ENCODE assay signal across 8 mouse cellular contexts in the genomic region with DNA sequence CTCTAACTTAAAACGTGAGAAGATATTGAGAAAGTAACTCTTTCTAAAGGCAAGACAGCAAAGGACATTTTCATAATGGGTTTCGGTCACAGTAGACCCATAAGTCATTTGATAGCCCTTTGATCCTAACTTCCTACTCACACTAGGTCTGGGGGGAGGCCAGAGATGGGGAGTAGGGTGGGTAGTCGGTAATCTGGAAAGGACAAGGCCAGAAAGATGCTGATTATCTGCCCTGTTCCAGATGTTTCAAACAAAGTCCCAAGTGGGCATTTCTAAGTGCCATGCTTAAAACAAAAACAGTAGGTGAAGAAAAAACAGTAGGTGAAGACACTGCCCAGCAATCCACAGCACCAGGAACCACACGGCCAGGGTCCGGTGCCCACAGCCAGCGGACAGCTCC. TPM values are rescaled to one million over a fixed set of nuclear protein-coding genes. Genes with fewer than 3 reads are reported as not detected.
DNase-seq lines count a peak whose midpoint lies in the region; ATAC-seq and TF ChIP-seq lines count a peak whose summit lies in the region.

No protein-coding gene starts in this region.

- no peaks in the 10 kb centered on the region for H3K36me3 ChIP-seq in heart, embryonic 16.5 days (ENCODE audit: control insufficient read depth, insufficient read depth)
- no peaks in the 10 kb centered on the region for H3K36me3 ChIP-seq in hindbrain, embryonic 15.5 days
- no peaks in the 10 kb centered on the region for H3K36me3 ChIP-seq in midbrain, embryonic 13.5 days

- peak overlapping the region; percentile 90 for H3K4me3 ChIP-seq in heart, embryonic 16.5 days (ENCODE audit: low read length)
- H3K4me3 ChIP-seq in bone marrow macrophage, adult 2 months (ENCODE audit: insufficient read depth, low read length), result peak overlapping the region; percentile 99
- peak overlapping the region; percentile 92 for H3K4me3 ChIP-seq in hindbrain, embryonic 15.5 days
- H3K4me3 ChIP-seq in midbrain, embryonic 13.5 days (replicated peaks), result peak overlapping the region; percentile 73

- H3K9ac ChIP-seq in heart, embryonic 16.5 days (ENCODE audit: low read length), result peak overlapping the region; percentile 90
- H3K9ac ChIP-seq in hindbrain, embryonic 15.5 days, result peak overlapping the region; percentile 86
- H3K9ac ChIP-seq in midbrain, embryonic 13.5 days (replicated peaks), result peak overlapping the region; percentile 84

- no peak for DNase-seq in heart, postnatal 36 days
- no peak for DNase-seq in thymus, adult 18-20 months
- DNase-seq in gastrocnemius, adult 8-10 months (ENCODE audit: low spot score in 2 of 2), result no peak
- DNase-seq in urinary bladder, postnatal 25 days (ENCODE audit: low spot score), result no peak

- peak overlapping the region; percentile 64 for H3K4me2 ChIP-seq in heart, embryonic 16.5 days (ENCODE audit: low read depth, low read length)
- H3K4me2 ChIP-seq in hindbrain, embryonic 15.5 days, result peak overlapping the region; percentile 89
- peak overlapping the region; percentile 75 for H3K4me2 ChIP-seq in midbrain, embryonic 13.5 days (replicated peaks)

- intact Hi-C loops in heart, postnatal 36 days (cut with DNase I), result loop anchor here (10.0 kb wide), 2 partner anchors 780 to 1000 kb away; partner anchors contain the start of genes Nsun6 and Rsu1

- no peaks in the 10 kb centered on the region for H3K27me3 ChIP-seq in heart, embryonic 16.5 days (ENCODE audit: control insufficient read depth, insufficient read depth, low read length)
- no peaks in the 10 kb centered on the region for H3K27me3 ChIP-seq in hindbrain, embryonic 15.5 days
- H3K27me3 ChIP-seq in midbrain, embryonic 13.5 days, result 0 out of 2 replicates have a peak, but pooled peaks cover 3% of the 10 kb centered on the region

- H3K9me3 ChIP-seq in heart, embryonic 16.5 days (replicated peaks; ENCODE audit: control insufficient read depth, low read length), result no peaks in the 10 kb centered on the region
- H3K9me3 ChIP-seq in hindbrain, embryonic 15.5 days, result no peaks in the 10 kb centered on the region
- no peaks in the 10 kb centered on the region for H3K9me3 ChIP-seq in midbrain, embryonic 13.5 days

- no peak for TF ChIP-seq CTCF in bone marrow macrophage, adult 2 months (IDR thresholded peaks at IDR 0.05; ENCODE audit: low read depth, low read length)

- H3K4me1 ChIP-seq in heart, embryonic 16.5 days (ENCODE audit: control insufficient read depth, insufficient read depth, low read length), result peaks cover 11% of the 10 kb centered on the region
- H3K4me1 ChIP-seq in bone marrow macrophage, adult 2 months (ENCODE audit: control insufficient read depth, insufficient read depth, low read length), result peaks cover 3% of the 10 kb centered on the region; the same call in 1 of the 2 replicates
- H3K4me1 ChIP-seq in hindbrain, embryonic 15.5 days (replicated peaks), result peaks cover 19% of the 10 kb centered on the region
- H3K4me1 ChIP-seq in midbrain, embryonic 13.5 days (replicated peaks), result peaks cover 14% of the 10 kb centered on the region; the same call in 1 of the 2 replicates

- peak overlapping the region; percentile 99 for H3K27ac ChIP-seq in heart, embryonic 16.5 days (ENCODE audit: low read length)
- no peak overlapping the region for H3K27ac ChIP-seq in bone marrow macrophage, adult 2 months (ENCODE audit: insufficient read depth, low read depth, low read length)
- H3K27ac ChIP-seq in hindbrain, embryonic 15.5 days (replicated peaks), result peak overlapping the region; percentile 98
- peak overlapping the region; percentile 93 for H3K27ac ChIP-seq in midbrain, embryonic 13.5 days

- no peak for TF ChIP-seq POLR2A in bone marrow macrophage, adult 2 months (IDR thresholded peaks at IDR 0.05; ENCODE audit: borderline replicate concordance, low read depth, low read length)

- ATAC-seq in heart, embryonic 16.5 days (replicated peaks; ENCODE audit: extremely low read depth, insufficient read depth, low FRiP score), result no peak
- peak; percentile 3; the same call in 1 of the 2 replicates for ATAC-seq in hindbrain, embryonic 15.5 days (ENCODE audit: low FRiP score, low read depth)
- ATAC-seq in midbrain, embryonic 13.5 days, result peak; percentile 6; the same call in 1 of the 2 replicates

- WGBS in heart, embryonic 16.5 days, result 7% methylated on average over 6 of the region's 6 CpGs
- WGBS in hindbrain, embryonic 15.5 days, result 4% methylated on average over 6 of the region's 6 CpGs
- 3% methylated on average over 6 of the region's 6 CpGs for WGBS in midbrain, embryonic 13.5 days

RNA-seq across cellular contexts. Expression of gene Hacd1, which starts 1.2 kb away (rescaled TPM):
- 242 and 249 TPM in 2 replicates for polyA plus RNA-seq in heart, embryonic 16.5 days (2015; fragmentation: Nextera tagmentation; extraction: Ambion mirVana)
- total RNA-seq in heart, postnatal 36 days (2021), result 100 to 1,000 TPM in 1 of 2 experiments, 10 to 100 TPM in 1; 98.4 to 113 TPM
- 2.7 and 4.8 TPM in 2 replicates for polyA plus RNA-seq in bone marrow macrophage, adult 2 months (2012; ENCODE audit: insufficient read depth, insufficient read length, missing spikeins)
- polyA plus RNA-seq in hindbrain, embryonic 15.5 days (2015; fragmentation: Nextera tagmentation; extraction: Ambion mirVana), result 79.0 and 86.4 TPM in 2 replicates
- polyA plus RNA-seq in midbrain, embryonic 13.5 days (2015; fragmentation: Nextera tagmentation; extraction: Ambion mirVana), result 56.6 and 66.1 TPM in 2 replicates
- 10 to 100 TPM; 53.0 to 75.7 (median 62.0) TPM for total RNA-seq in gastrocnemius, adult 8-10 months (2022)

RNA-seq across cellular contexts. Expression of gene Stam, which starts 19.2 kb away (rescaled TPM):
- 51.9 and 56.9 TPM in 2 replicates for polyA plus RNA-seq in heart, embryonic 16.5 days (2015; fragmentation: Nextera tagmentation; extraction: Ambion mirVana)
- 10 to 100 TPM; 27.6 to 28.9 TPM for total RNA-seq in heart, postnatal 36 days (2021)
- 31.6 and 38.4 TPM in 2 replicates for polyA plus RNA-seq in bone marrow macrophage, adult 2 months (2012; ENCODE audit: insufficient read depth, insufficient read length, missing spikeins)
- polyA plus RNA-seq in hindbrain, embryonic 15.5 days (2015; fragmentation: Nextera tagmentation; extraction: Ambion mirVana), result 125 and 129 TPM in 2 replicates
- 121 and 126 TPM in 2 replicates for polyA plus RNA-seq in midbrain, embryonic 13.5 days (2015; fragmentation: Nextera tagmentation; extraction: Ambion mirVana)
- total RNA-seq in gastrocnemius, adult 8-10 months (2022), result 10 to 100 TPM; 17.7 to 21.8 (median 19.9) TPM
